24 mouse cellular contexts compared by ENCODE assay signal in genomic region chr14:10213216-10213615, GRCm38 (mm10).
DNase-seq lines count a peak whose midpoint lies in the region; ATAC-seq and TF ChIP-seq lines count a peak whose summit lies in the region.
"Had no signal": no experiment of that assay in that cellular context is flagged by ENCODE, and none has a peak within 500 bp of the region (broad histone marks: within the 10 kb centered on the region; RNA-seq: fewer than 3 reads in every experiment).

No protein-coding gene starts in this region.

- H3K27ac ChIP-seq in hindbrain, postnatal 0 days, result no peak overlapping the region
- no peak overlapping the region for H3K27ac ChIP-seq in hindbrain, embryonic 13.5 days
- H3K27ac ChIP-seq in heart, adult 2 months, result no peak overlapping the region
- H3K27ac ChIP-seq: forebrain, embryonic 13.5 days; gastrocnemius, adult 2 months; heart, embryonic 15.5 days; limb, embryonic 15.5 days; liver, embryonic 14.5 days; lung, embryonic 15.5 days had no signal

- TF ChIP-seq CTCF in hindbrain, postnatal 0 days (IDR thresholded peaks at IDR 0.05; ENCODE audit: low read depth), result no peak
- no peak for TF ChIP-seq CTCF in heart, adult 2 months (IDR thresholded peaks at IDR 0.05)

- WGBS in hindbrain, postnatal 0 days, result 29% methylated on average over 4 of the region's 4 CpGs
- WGBS in hindbrain, embryonic 13.5 days, result 24% methylated on average over 4 of the region's 4 CpGs
- 55% methylated on average over 4 of the region's 4 CpGs for WGBS in heart, adult 2 months

- H3K4me1 ChIP-seq in hindbrain, postnatal 0 days (ENCODE audit: insufficient read depth, low read length), result no peaks in the 10 kb centered on the region
- peaks cover 4% of the 10 kb centered on the region; the same call in 1 of the 2 replicates for H3K4me1 ChIP-seq in hindbrain, embryonic 13.5 days (replicated peaks)
- no peaks in the 10 kb centered on the region for H3K4me1 ChIP-seq in heart, adult 2 months (ENCODE audit: control insufficient read depth, insufficient read depth, low read length)
- H3K4me1 ChIP-seq: forebrain, embryonic 13.5 days; heart, embryonic 15.5 days; limb, embryonic 15.5 days; lung, embryonic 15.5 days; megakaryocyte, embryonic 14.5 days had no signal

- H3K9ac ChIP-seq in hindbrain, postnatal 0 days (replicated peaks; ENCODE audit: low read length), result no peak overlapping the region
- H3K9ac ChIP-seq in hindbrain, embryonic 13.5 days, result no peak overlapping the region
- no peak overlapping the region for H3K9ac ChIP-seq in heart, adult 2 months (ENCODE audit: low read depth, low read length)
- H3K9ac ChIP-seq: forebrain, embryonic 13.5 days; heart, embryonic 15.5 days; limb, embryonic 15.5 days; liver, embryonic 14.5 days; lung, embryonic 15.5 days had no signal

- DNase-seq in hindbrain, postnatal 0 days (ENCODE audit: low spot score), result peak; percentile 46
- peak; percentile 35 for DNase-seq in kidney, postnatal 14 days
- no peak for DNase-seq in kidney, postnatal 36 days
- DNase-seq in embryo, embryonic 10 days (ENCODE audit: low spot score), result peak; percentile 40
- DNase-seq in mesoderm, embryonic 11.5 days (ENCODE audit: low read depth, low spot score), result peak; percentile 75
- no peak for DNase-seq in thymus, postnatal 0 days (ENCODE audit: low spot score)
- no peak for DNase-seq in heart, adult 2 months
- DNase-seq: adrenal gland, postnatal 25 days; cerebellum, adult 9-11 months; gastrocnemius, adult 2 months; heart, postnatal 4 days; left cerebral cortex, postnatal 4 days; lung, postnatal 36 days; thymus, adult 18-20 months; thymus, postnatal 4 days had no signal

- no peak overlapping the region for H3K4me3 ChIP-seq in hindbrain, postnatal 0 days (ENCODE audit: low read length)
- H3K4me3 ChIP-seq in hindbrain, embryonic 13.5 days, result no peak overlapping the region
- no peak overlapping the region for H3K4me3 ChIP-seq in heart, adult 2 months
- H3K4me3 ChIP-seq: forebrain, embryonic 13.5 days; gastrocnemius, adult 2 months; heart, embryonic 15.5 days; limb, embryonic 15.5 days; lung, embryonic 15.5 days; megakaryocyte, embryonic 14.5 days had no signal

- no peaks in the 10 kb centered on the region for H3K36me3 ChIP-seq in hindbrain, postnatal 0 days (ENCODE audit: insufficient read depth, low read length)
- no peaks in the 10 kb centered on the region for H3K36me3 ChIP-seq in hindbrain, embryonic 13.5 days
- H3K36me3 ChIP-seq in heart, adult 2 months (ENCODE audit: control insufficient read depth, insufficient read depth, low read length), result no peaks in the 10 kb centered on the region
- H3K36me3 ChIP-seq: heart, embryonic 15.5 days; limb, embryonic 15.5 days; lung, embryonic 15.5 days had no signal

- no peaks in the 10 kb centered on the region for H3K9me3 ChIP-seq in hindbrain, postnatal 0 days (ENCODE audit: low read length)
- H3K9me3 ChIP-seq in hindbrain, embryonic 13.5 days, result no peaks in the 10 kb centered on the region
- H3K9me3 ChIP-seq: forebrain, embryonic 13.5 days; heart, embryonic 15.5 days; limb, embryonic 15.5 days; lung, embryonic 15.5 days; megakaryocyte, embryonic 14.5 days had no signal

- intact Hi-C loops in heart, adult 2 months (cut with DNase I), result no loop called here

- no peak overlapping the region for H3K4me2 ChIP-seq in hindbrain, postnatal 0 days (ENCODE audit: low read depth, low read length)
- no peak overlapping the region for H3K4me2 ChIP-seq in hindbrain, embryonic 13.5 days
- H3K4me2 ChIP-seq: forebrain, embryonic 13.5 days; heart, embryonic 15.5 days; limb, embryonic 15.5 days; lung, embryonic 15.5 days had no signal

- no peaks in the 10 kb centered on the region for H3K27me3 ChIP-seq in hindbrain, postnatal 0 days (ENCODE audit: insufficient read depth, low read length)
- no peaks in the 10 kb centered on the region for H3K27me3 ChIP-seq in hindbrain, embryonic 13.5 days
- H3K27me3 ChIP-seq in heart, adult 2 months (ENCODE audit: control insufficient read depth, insufficient read depth, low read length), result no peaks in the 10 kb centered on the region
- H3K27me3 ChIP-seq: forebrain, embryonic 13.5 days; heart, embryonic 15.5 days; limb, embryonic 15.5 days; lung, embryonic 15.5 days; megakaryocyte, embryonic 14.5 days had no signal

- TF ChIP-seq POLR2A in heart, adult 2 months (IDR thresholded peaks at IDR 0.05; ENCODE audit: insufficient read depth, low read depth, low read length), result no peak

- no peak for TF ChIP-seq EP300 in heart, adult 2 months (IDR thresholded peaks at IDR 0.05; ENCODE audit: insufficient read depth, low read depth, low read length)

- no peaks in the 10 kb centered on the region for H3K79me2 ChIP-seq in heart, adult 2 months (replicated peaks; ENCODE audit: control insufficient read depth, insufficient read depth, low read length)

- no peak for ATAC-seq in hindbrain, postnatal 0 days
- ATAC-seq in hindbrain, embryonic 13.5 days (ENCODE audit: low FRiP score), result no peak
- ATAC-seq: CD4-positive, CD25-positive, alpha-beta regulatory T cell, adult 4 months; forebrain, embryonic 13.5 days; inflammation-experienced regulatory T-cells, adult 6 months had no signal

Comparison
In these comparisons a context has a peak if more than half of its experiments do, and no peak if none do; other contexts are left out.
1. DNase-seq: peak in hindbrain, postnatal 0 days (single experiment), kidney, postnatal 14 days (single experiment), embryo, embryonic 10 days (single experiment) and mesoderm, embryonic 11.5 days (single experiment); none in kidney, postnatal 36 days (0 of 2), thymus, postnatal 0 days (single experiment) and heart, adult 2 months (0 of 2).